Mouse (Mus musculus): ENCODE data around the gene Clec1a. TPM values are rescaled to one million over a fixed set of nuclear protein-coding genes. Genes with fewer than 3 reads are reported as not detected.
"Not testable (repeated sequence)": the region's sequence is repeated elsewhere in the genome, so short reads cannot be mapped to it uniquely, and the experiment has no call there.

Clec1a gene
- polyA plus RNA-seq (2015; fragmentation: Nextera tagmentation; extraction: Ambion mirVana) = 10.3 and 10.6 TPM in 2 replicates

- Histone ChIP-seq H3K36me3 (ENCODE audit: insufficient read depth, low read length) (no peaks in the 10 kb centered on the region), H3K4me3 (replicated peaks; ENCODE audit: low read depth, low read length) (no peak within 1 kb of the TSS; the same call in 1 of the 2 replicates), H3K9me3 (replicated peaks; ENCODE audit: low read length) (no peaks in the 10 kb centered on the region), H3K27me3 (ENCODE audit: insufficient read depth, low read length) (no peaks in the 10 kb centered on the region), H3K27ac (peak within 1 kb of the TSS; percentile 27; the same call in 1 of the 2 replicates), H3K9ac (ENCODE audit: low read depth, low read length) (no peak within 1 kb of the TSS), H3K4me2 (ENCODE audit: low read length) (peak within 1 kb of the TSS; percentile 1; the same call in 1 of the 2 replicates), H3K4me1 (replicated peaks; ENCODE audit: insufficient read depth, low read length) (0 out of 2 replicates have a peak, but pooled peaks cover 3% of the 10 kb centered on the region)
- DNase-seq (ENCODE audit: low spot score) (peak; percentile 50), ATAC-seq (replicated peaks; ENCODE audit: low FRiP score, low read depth) (no peak)
- no peak for TF ChIP-seq CTCF (IDR thresholded peaks at IDR 0.05; ENCODE audit: low read depth)
- 50% methylated on average over 13 of the region's 13 CpGs for WGBS
These were observed at the start of gene Clec1a for GRCm38 (mm10) chr6:129451411-129452039. Gene Clec1a (minus strand): TSS chr6:129452000.

GRCm38 (mm10) chr6:129499516-129499915 lies 47.7 kb upstream of the Clec1a start:
- H3K9me3 ChIP-seq (replicated peaks; ENCODE audit: low read length); H3K4me1 ChIP-seq (replicated peaks; ENCODE audit: insufficient read depth, low read length); H3K36me3 ChIP-seq (ENCODE audit: insufficient read depth, low read length); H3K4me3 ChIP-seq (replicated peaks; ENCODE audit: low read depth, low read length); H3K27me3 ChIP-seq (ENCODE audit: insufficient read depth, low read length); DNase-seq (ENCODE audit: low spot score); ATAC-seq (replicated peaks; ENCODE audit: low FRiP score, low read depth); H3K9ac ChIP-seq (ENCODE audit: low read depth, low read length); H3K4me2 ChIP-seq (ENCODE audit: low read length); H3K27ac ChIP-seq: not testable (repeated sequence)
- 97% methylated on average over 1 of the region's 1 CpGs for WGBS

GRCm38 (mm10) chr6:129497345-129498218 lies 45.8 kb upstream of the Clec1a start:
- ATAC-seq (replicated peaks; ENCODE audit: low FRiP score, low read depth) = no peak
- WGBS = 87% methylated on average over 3 of the region's 3 CpGs
- no peaks in the 10 kb centered on the region for H3K9me3 ChIP-seq (replicated peaks; ENCODE audit: low read length)
- no peak overlapping the region for H3K9ac ChIP-seq (ENCODE audit: low read depth, low read length)
- no peaks in the 10 kb centered on the region for H3K36me3 ChIP-seq (ENCODE audit: insufficient read depth, low read length)
- no peaks in the 10 kb centered on the region for H3K4me1 ChIP-seq (replicated peaks; ENCODE audit: insufficient read depth, low read length)
- no peak overlapping the region for H3K27ac ChIP-seq
- no peak for DNase-seq (ENCODE audit: low spot score)
- no peak for TF ChIP-seq CTCF (IDR thresholded peaks at IDR 0.05; ENCODE audit: low read depth)
- H3K4me2 ChIP-seq (ENCODE audit: low read length) = no peak overlapping the region
- H3K27me3 ChIP-seq (ENCODE audit: insufficient read depth, low read length) = no peaks in the 10 kb centered on the region
- no peak overlapping the region for H3K4me3 ChIP-seq (replicated peaks; ENCODE audit: low read depth, low read length)

- no peaks in the 10 kb centered on the region for H3K4me1 ChIP-seq (replicated peaks; ENCODE audit: insufficient read depth, low read length)
- H3K27me3 ChIP-seq (ENCODE audit: insufficient read depth, low read length) = no peaks in the 10 kb centered on the region
- H3K9me3 ChIP-seq (replicated peaks; ENCODE audit: low read length) = no peaks in the 10 kb centered on the region
- no peak for TF ChIP-seq CTCF (IDR thresholded peaks at IDR 0.05; ENCODE audit: low read depth)
- no peak overlapping the region for H3K9ac ChIP-seq (ENCODE audit: low read depth, low read length)
- H3K4me2 ChIP-seq (ENCODE audit: low read length) = no peak overlapping the region
- H3K36me3 ChIP-seq (ENCODE audit: insufficient read depth, low read length) = no peaks in the 10 kb centered on the region
- ATAC-seq (replicated peaks; ENCODE audit: low FRiP score, low read depth) (no peak), DNase-seq (ENCODE audit: low spot score) (no peak)
- no peak overlapping the region for H3K27ac ChIP-seq
- 84% methylated on average over 4 of the region's 4 CpGs for WGBS
- no peak overlapping the region for H3K4me3 ChIP-seq (replicated peaks; ENCODE audit: low read depth, low read length)
These were observed 43.1 kb upstream of the Clec1a start for GRCm38 (mm10) chr6:129494924-129495323.

GRCm38 (mm10) chr6:129480089-129480958 lies 28.5 kb upstream of the Clec1a start:
- TF ChIP-seq CTCF (IDR thresholded peaks at IDR 0.05; ENCODE audit: low read depth) = no peak
- no peak overlapping the region for H3K9ac ChIP-seq (ENCODE audit: low read depth, low read length)
- no peak overlapping the region for H3K27ac ChIP-seq
- no peaks in the 10 kb centered on the region for H3K36me3 ChIP-seq (ENCODE audit: insufficient read depth, low read length)
- H3K4me1 ChIP-seq (replicated peaks; ENCODE audit: insufficient read depth, low read length) = peaks cover 8% of the 10 kb centered on the region; the same call in 1 of the 2 replicates
- H3K4me3 ChIP-seq (replicated peaks; ENCODE audit: low read depth, low read length) = no peak overlapping the region
- no peaks in the 10 kb centered on the region for H3K9me3 ChIP-seq (replicated peaks; ENCODE audit: low read length)
- no peak overlapping the region for H3K4me2 ChIP-seq (ENCODE audit: low read length)
- 36% methylated on average over 8 of the region's 8 CpGs for WGBS
- DNase-seq (ENCODE audit: low spot score) = peak; percentile 37
- H3K27me3 ChIP-seq (ENCODE audit: insufficient read depth, low read length) = no peaks in the 10 kb centered on the region
- ATAC-seq (replicated peaks; ENCODE audit: low FRiP score, low read depth) = no peak

Data from kidney, postnatal 0 days (tissue).